Mouse (Mus musculus) erythroblast, embryonic 14.5 days (primary cell): ENCODE data around the gene Mpo. TPM values are rescaled to one million over a fixed set of nuclear protein-coding genes. Genes with fewer than 3 reads are reported as not detected.

Experiments used
- H3K27me3 ChIP-seq: 2 replicates; pipeline ENCODE4 v1.6.1; 2012; ENCODE audit warnings: inconsistent platforms; ENCODE audit not compliant: control insufficient read depth
- H3K36me3 ChIP-seq: 2 replicates; pipeline ENCODE4 v1.6.1; 2012; ENCODE audit warnings: mild to moderate bottlenecking, inconsistent platforms; ENCODE audit not compliant: control insufficient read depth
- H3K4me1 ChIP-seq: 2 replicates; pipeline ENCODE4 v1.6.1; 2012; ENCODE audit warnings: inconsistent platforms; ENCODE audit not compliant: control insufficient read depth
- H3K4me3 ChIP-seq: replicated peaks from 2 replicates; pipeline ENCODE3; 2012; ENCODE audit warnings: moderate library complexity, mild to moderate bottlenecking, inconsistent platforms
- H3K9me3 ChIP-seq: 2 replicates; pipeline ENCODE4 v1.6.1; 2012; ENCODE audit warnings: low read length, inconsistent platforms, mixed read lengths; ENCODE audit not compliant: control insufficient read depth
- GATA1 ChIP-seq: IDR thresholded peaks from 2 replicates; pipeline ENCODE4 v1.6.1; 2012; ENCODE audit warnings: low read length, inconsistent platforms, mixed read lengths
- TAL1 ChIP-seq: IDR thresholded peaks from 3 replicates; pipeline ENCODE4 v1.6.1; 2012; ENCODE audit warnings: low read length, inconsistent platforms, mixed read lengths
- polyA plus RNA-seq: library from polyadenylated mRNA; stranded (reverse); fragments of >175 nt; gene quantifications from 2 replicates; pipeline ENCODE4 v1.2.3, GENCODE M21; 2012

The Mpo gene
- polyA plus RNA-seq, 1 experiment, result 3.6 TPM

DNA sequence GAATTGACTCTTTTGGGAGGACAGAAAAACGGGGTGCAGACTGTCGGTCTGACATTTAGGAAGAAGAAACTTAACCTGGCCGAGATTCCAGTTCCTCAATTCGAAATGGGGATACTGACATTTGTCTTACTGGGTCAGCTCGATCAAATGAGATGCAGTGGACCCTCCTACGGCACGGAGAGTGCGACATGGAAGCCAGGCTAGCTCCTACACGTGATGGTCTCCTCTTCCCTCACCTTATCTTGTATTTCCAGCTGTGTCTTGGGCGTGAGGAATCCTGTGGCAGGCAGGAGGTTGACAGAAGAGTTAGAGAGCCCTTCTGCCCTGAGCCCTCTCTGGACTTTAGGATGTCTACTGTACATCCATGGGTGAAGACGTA, 43.3 kb upstream of the Mpo start:
- Histone ChIP-seq H3K9me3 (no peaks in the 10 kb centered on the region), H3K4me1 (peaks cover 97% of the 10 kb centered on the region), H3K36me3 (peaks cover 45% of the 10 kb centered on the region), H3K27me3 (no peaks in the 10 kb centered on the region), H3K4me3 (peak overlapping the region; percentile 68)
- TF ChIP-seq GATA1, result peak; percentile 71
- TF ChIP-seq TAL1, result peak; percentile 99

DNA sequence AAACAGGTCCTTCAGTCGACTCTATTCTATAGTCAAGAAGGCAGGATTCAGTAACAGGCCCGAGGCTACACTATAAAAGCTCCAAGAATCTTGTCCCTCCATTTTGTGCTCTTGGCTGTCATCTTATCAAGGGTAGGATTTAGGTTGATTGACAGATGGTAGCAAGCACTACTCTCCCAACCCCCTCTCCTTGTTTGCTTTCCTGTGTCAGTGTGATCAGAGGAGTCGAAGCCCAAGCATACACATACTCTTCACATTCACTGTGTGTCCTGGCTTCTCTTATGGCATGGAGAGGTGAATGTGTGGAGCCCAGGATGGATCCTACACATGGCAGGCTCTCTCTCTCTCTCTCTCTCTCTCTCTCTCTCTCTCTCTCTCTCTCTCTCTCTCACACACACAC, 42.9 kb upstream of the Mpo start:
- no peaks in the 10 kb centered on the region for H3K27me3 ChIP-seq
- H3K4me3 ChIP-seq, result peak overlapping the region; percentile 68
- H3K36me3 ChIP-seq, result peaks cover 41% of the 10 kb centered on the region
- peaks cover 96% of the 10 kb centered on the region for H3K4me1 ChIP-seq
- no peaks in the 10 kb centered on the region for H3K9me3 ChIP-seq
- TF ChIP-seq TAL1 (no peak), GATA1 (no peak)

DNA sequence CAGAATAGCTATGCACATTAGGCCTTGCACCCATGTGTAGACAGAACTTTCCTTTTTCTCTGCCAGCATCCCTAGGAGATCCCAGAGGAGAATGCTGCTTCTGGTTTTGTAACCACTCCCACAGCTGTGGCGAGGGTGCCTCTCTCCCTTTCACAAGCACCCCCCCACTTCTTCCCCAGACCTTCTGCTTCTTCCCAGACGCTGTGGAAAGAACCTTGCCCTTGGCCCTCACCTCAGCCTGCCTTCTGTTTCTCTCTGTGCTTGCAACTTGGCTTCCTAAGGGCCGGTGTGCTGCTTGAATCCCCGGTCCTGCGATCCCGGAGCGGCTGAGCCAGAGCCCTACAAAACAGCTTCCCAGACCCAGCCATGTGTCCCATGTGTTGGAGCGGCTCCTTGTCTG, 42.4 kb upstream of the Mpo start:
- Histone ChIP-seq H3K4me1 (peaks cover 91% of the 10 kb centered on the region), H3K36me3 (peaks cover 38% of the 10 kb centered on the region), H3K27me3 (no peaks in the 10 kb centered on the region), H3K4me3 (peak overlapping the region; percentile 68), H3K9me3 (no peaks in the 10 kb centered on the region)
- TF ChIP-seq TAL1, result no peak
- TF ChIP-seq GATA1, result no peak

DNA sequence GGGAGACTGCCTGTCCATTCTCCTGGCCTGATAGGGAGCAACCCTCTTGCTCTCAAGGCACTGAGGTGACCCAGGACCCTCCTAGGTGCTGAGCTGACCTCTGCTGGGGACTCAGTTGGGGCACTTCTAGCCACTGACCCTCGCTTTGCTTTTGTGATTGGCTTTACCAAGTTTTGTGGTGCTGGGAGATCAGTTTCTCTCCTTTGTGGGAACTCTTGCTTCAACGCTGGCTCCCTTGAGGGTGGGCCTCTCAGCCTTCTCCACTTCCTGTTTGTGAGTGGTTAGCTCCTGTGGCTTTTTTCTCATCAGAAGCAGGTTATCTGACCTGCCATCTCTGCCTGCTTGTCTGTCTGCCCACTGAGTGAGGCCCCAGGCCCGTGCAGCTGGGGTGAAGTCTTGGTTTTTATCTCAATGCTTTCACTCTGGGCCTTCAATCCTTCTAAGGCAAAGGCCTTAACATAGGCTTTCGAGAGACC, 41.9 kb upstream of the Mpo start:
- Histone ChIP-seq H3K9me3 (no peaks in the 10 kb centered on the region), H3K4me1 (peaks cover 86% of the 10 kb centered on the region), H3K36me3 (peaks cover 38% of the 10 kb centered on the region), H3K4me3 (peak overlapping the region; percentile 68), H3K27me3 (no peaks in the 10 kb centered on the region)
- TF ChIP-seq GATA1 (peak; percentile 84), TAL1 (no peak)

DNA sequence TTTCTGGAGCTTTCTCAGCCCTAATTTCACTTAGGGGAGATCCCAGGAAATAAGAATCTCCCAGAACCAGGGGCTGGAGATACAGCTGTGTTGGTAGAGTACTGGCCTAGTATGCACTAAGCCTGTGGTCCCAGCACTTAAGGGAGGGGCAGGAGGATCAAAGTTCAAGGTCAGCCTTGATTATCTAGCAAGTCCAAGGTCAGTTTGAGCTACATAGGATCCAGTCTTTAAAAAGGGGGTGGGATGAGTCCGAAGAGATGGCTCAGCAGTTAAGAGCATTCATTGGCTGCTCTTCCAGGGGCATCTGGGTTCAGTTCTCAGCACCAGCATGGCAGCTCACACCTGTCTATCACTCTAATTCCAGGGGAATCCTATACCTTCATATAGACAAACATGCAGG, 41.1 kb upstream of the Mpo start:
- H3K27me3 ChIP-seq, result no peaks in the 10 kb centered on the region
- H3K4me1 ChIP-seq, result peaks cover 82% of the 10 kb centered on the region
- TF ChIP-seq GATA1, result no peak
- TF ChIP-seq TAL1, result no peak
- no peaks in the 10 kb centered on the region for H3K9me3 ChIP-seq
- H3K36me3 ChIP-seq, result peaks cover 38% of the 10 kb centered on the region
- H3K4me3 ChIP-seq, result peak overlapping the region; percentile 68

DNA sequence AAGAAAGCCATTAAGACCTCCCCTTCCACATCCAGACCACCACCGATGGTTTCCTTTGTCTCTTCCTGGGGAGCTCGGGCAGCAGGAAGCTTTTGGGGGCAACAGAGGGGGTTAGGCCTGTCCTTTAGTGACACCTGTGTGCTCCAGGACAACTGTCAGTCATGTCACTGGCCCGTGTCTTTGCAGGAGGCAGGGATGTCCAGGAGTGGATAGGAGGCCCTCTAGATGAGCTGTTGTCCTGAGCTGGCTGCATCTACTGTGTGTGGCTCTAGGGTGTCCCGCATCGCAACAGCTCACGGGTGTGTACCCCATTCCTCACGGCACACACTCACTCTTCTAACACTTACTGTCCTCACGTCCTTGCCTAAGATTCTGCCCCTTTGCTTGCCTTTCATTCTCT, 40.1 kb upstream of the Mpo start:
- Histone ChIP-seq H3K4me3 (peak overlapping the region; percentile 70), H3K4me1 (peaks cover 79% of the 10 kb centered on the region), H3K9me3 (no peaks in the 10 kb centered on the region), H3K27me3 (no peaks in the 10 kb centered on the region), H3K36me3 (peaks cover 41% of the 10 kb centered on the region)
- no peak for TF ChIP-seq GATA1
- no peak for TF ChIP-seq TAL1

DNA sequence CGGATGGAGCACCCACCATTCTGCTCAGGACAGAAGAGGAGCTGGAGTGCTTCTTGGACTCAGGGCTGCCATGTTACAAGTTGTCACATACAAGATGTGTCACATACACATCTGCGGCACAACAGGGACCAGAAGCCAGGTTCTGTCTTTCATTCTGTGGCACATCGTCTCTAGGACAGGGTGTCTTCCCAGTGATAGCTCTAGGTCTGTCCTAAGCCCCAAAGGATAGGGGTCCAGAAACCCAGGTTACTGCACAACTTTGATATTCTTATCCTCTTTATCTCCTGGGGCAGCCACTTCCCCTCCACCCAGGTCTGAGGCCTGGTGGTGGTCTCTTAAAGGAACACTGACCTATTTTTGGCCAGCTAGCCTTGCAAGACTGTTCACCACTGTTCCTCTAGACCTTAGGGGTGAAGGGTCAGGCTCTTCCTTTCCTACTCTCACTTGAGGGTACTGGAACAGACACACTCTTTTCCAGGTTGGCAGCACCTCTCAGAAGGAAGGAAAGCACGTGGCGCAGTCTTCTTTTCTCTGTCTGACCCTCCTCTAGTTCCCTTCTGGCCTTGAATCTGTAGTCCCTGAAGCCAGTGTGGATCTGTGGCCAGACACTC, 39.4 kb upstream of the Mpo start:
- Histone ChIP-seq H3K27me3 (no peaks in the 10 kb centered on the region), H3K4me3 (peak overlapping the region; percentile 70), H3K9me3 (no peaks in the 10 kb centered on the region), H3K36me3 (peaks cover 45% of the 10 kb centered on the region), H3K4me1 (peaks cover 79% of the 10 kb centered on the region)
- TF ChIP-seq GATA1 (no peak), TAL1 (no peak)

DNA sequence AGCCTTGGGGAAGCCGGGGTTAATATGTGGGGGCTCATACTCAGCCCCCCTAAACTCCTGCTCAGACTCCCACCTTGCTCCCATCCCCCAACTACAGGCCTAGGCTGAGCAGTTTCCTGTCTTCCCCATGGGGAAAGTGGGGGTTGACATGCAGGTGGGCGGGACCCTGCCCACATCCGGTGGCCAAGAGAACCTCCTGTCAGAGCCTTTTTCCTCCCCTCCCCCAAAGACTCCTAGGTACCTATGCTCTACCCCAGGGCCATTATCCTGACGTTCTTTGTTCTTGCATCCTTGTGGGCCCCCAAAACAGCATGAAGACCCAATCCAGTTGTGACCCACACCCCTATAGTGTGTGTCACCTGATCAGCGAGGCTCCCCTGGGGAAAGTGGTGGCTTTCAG, 38.8 kb upstream of the Mpo start:
- peaks cover 45% of the 10 kb centered on the region for H3K36me3 ChIP-seq
- peaks cover 79% of the 10 kb centered on the region for H3K4me1 ChIP-seq
- no peak for TF ChIP-seq GATA1
- TF ChIP-seq TAL1, result no peak
- no peaks in the 10 kb centered on the region for H3K9me3 ChIP-seq
- H3K4me3 ChIP-seq, result peak overlapping the region; percentile 70
- H3K27me3 ChIP-seq, result no peaks in the 10 kb centered on the region

DNA sequence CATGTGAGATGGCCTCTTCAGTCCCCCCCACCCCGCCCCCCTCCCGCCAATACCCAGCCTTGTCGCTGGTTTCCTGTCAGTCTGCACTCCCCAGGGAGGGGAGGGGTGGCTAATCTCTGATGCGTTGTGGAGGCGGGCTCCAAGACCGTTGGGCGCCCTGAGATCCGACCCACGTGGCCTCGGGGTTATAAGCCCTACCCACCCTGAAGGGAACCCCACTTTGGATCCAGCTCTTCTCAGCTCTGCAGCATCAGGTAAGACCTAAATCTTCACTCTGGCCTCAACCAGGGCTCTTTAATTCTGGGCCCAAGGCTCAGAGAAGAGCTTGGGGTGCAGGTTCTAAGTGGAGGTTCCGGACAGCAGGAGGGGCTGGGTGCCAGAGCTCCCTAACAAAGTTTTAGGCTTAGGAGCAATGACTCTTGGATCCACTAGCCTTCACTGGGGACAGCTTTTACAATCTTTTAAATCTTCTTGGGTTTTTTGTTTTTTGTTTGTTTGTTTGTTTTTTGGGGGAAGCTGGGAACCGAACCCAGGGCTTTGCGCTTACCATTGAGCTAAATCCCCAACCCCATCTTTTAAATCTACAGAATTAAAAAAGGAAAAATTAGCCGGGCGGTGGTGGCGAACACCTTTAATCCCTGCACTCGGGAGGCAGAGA, 37.9 kb upstream of the Mpo start:
- Histone ChIP-seq H3K9me3 (no peaks in the 10 kb centered on the region), H3K4me3 (peak overlapping the region; percentile 70), H3K4me1 (peaks cover 79% of the 10 kb centered on the region), H3K36me3 (peaks cover 45% of the 10 kb centered on the region), H3K27me3 (peaks cover 4% of the 10 kb centered on the region)
- no peak for TF ChIP-seq GATA1
- no peak for TF ChIP-seq TAL1
